Mouse (Mus musculus) heart, embryonic 11.5 days (tissue): ENCODE results near the gene Gm10837. TPM values are rescaled to one million over a fixed set of nuclear protein-coding genes. Genes with fewer than 3 reads are reported as not detected.

Experiments
- ATAC-seq: fragments of 200-750 bp; cut with Nextera tagmentation; replicated peaks from 2 replicates; pipeline ENCODE4 v1.8.0; 2017; ENCODE audit warnings: moderate library complexity; ENCODE audit not compliant: insufficient number of reproducible peaks, low FRiP score, low TSS enrichment
- H3K27ac ChIP-seq: fragments of 300-500 bp; sonication (generic); 2 replicates; pipeline ENCODE4 v1.5.1; 2014; ENCODE audit warnings: mild to moderate bottlenecking, low read depth, low read length
- H3K27me3 ChIP-seq: fragments of 300-500 bp; sonication (generic); 2 replicates; pipeline ENCODE4 v1.6.1; 2014; ENCODE audit warnings: mild to moderate bottlenecking, low read length, mixed read lengths; ENCODE audit not compliant: control insufficient read depth, insufficient read depth
- H3K36me3 ChIP-seq: fragments of 300-500 bp; sonication (generic); 2 replicates; pipeline ENCODE4 v1.6.1; 2014; ENCODE audit warnings: mild to moderate bottlenecking, low read length, moderate library complexity, mixed read lengths; ENCODE audit not compliant: control insufficient read depth, insufficient read depth
- H3K4me1 ChIP-seq: fragments of 300-500 bp; sonication (generic); 2 replicates; pipeline ENCODE4 v1.6.1; 2014; ENCODE audit warnings: low read length; ENCODE audit not compliant: control insufficient read depth, insufficient read depth
- H3K4me2 ChIP-seq: fragments of 300-500 bp; sonication (generic); 2 replicates; pipeline ENCODE4 v1.6.1; 2014; ENCODE audit warnings: mild to moderate bottlenecking, moderate library complexity
- H3K4me3 ChIP-seq: fragments of 300-500 bp; sonication (generic); 2 replicates; pipeline ENCODE4 v1.5.1; 2014; ENCODE audit warnings: low read depth, low read length
- H3K9ac ChIP-seq: fragments of 300-500 bp; sonication (generic); 2 replicates; pipeline ENCODE4 v1.6.1; 2014; ENCODE audit warnings: mild to moderate bottlenecking, low read depth, low read length, moderate library complexity
- H3K9me3 ChIP-seq: fragments of 300-500 bp; sonication (generic); replicated peaks from 2 replicates; pipeline ENCODE4 v1.6.1; 2016; ENCODE audit warnings: low read length; ENCODE audit not compliant: control insufficient read depth
- WGBS: fragments of 180-500 bp; shearing (Covaris S2); extraction: QIAGEN DNeasy Blood & Tissue Kit; methylation state at CpG from one replicate; pipeline ENCODE4 v1.1.7; 2014; ENCODE audit not compliant: insufficient replicate concordance; 5-methylcytosine and 5-hydroxymethylcytosine counted together
- polyA plus RNA-seq: library from polyadenylated mRNA; unstranded; fragments of >200 nt; fragmentation: Nextera tagmentation; extraction: Ambion mirVana; gene quantifications from 2 replicates; pipeline ENCODE4 v1.2.1, GENCODE M21; 2014

The Gm10837 gene
- polyA plus RNA-seq, 1 experiment from 2014 or later: 0.10 TPM

- H3K27me3 ChIP-seq: peaks cover 97% of the 10 kb centered on the region
- H3K27ac ChIP-seq: no peak overlapping the region
- ATAC-seq: no peak
- H3K4me3 ChIP-seq: no peak overlapping the region
- no peak overlapping the region for H3K4me2 ChIP-seq
- H3K36me3 ChIP-seq: no peaks in the 10 kb centered on the region
- no peak overlapping the region for H3K9ac ChIP-seq
- H3K4me1 ChIP-seq: peaks cover 15% of the 10 kb centered on the region
- 8% methylated on average over 2 of the region's 2 CpGs for WGBS
- no peaks in the 10 kb centered on the region for H3K9me3 ChIP-seq
Measured at GRCm38 (mm10) chr14:122480355-122480754, 10.0 kb upstream of the Gm10837 start.

DNA sequence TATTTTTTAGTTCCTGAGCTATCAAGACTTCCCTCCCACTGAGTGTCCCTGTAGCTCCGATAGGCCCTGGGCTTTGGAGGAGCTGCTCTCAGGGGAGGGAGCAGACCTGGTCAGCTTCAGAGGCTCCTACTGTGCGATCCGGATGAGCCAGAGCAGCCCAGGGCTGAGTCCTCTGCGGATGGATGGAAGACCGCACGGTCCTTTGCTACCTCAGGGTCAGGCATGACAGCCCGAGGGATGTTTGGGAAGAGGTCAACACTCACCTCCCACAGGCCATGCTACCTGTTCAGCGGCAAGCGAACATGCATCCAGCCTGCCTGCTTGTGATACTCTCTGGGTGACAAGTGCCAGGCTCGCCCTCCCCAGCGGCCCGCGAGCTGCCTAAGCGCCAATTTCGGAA lies 9.2 kb upstream of the Gm10837 start:
- Histone ChIP-seq H3K27me3 (peaks cover 97% of the 10 kb centered on the region), H3K36me3 (no peaks in the 10 kb centered on the region), H3K9me3 (no peaks in the 10 kb centered on the region), H3K4me1 (peaks cover 7% of the 10 kb centered on the region), H3K9ac (no peak overlapping the region), H3K4me3 (no peak overlapping the region), H3K4me2 (no peak overlapping the region), H3K27ac (no peak overlapping the region)
- no peak for ATAC-seq
- WGBS: 1% methylated on average over 15 of the region's 15 CpGs

GRCm38 (mm10) chr14:122482081-122483023 lies 8.0 kb upstream of the Gm10837 start:
- Histone ChIP-seq H3K9ac (no peak overlapping the region), H3K36me3 (no peaks in the 10 kb centered on the region), H3K4me3 (no peak overlapping the region), H3K27ac (no peak overlapping the region), H3K27me3 (peaks cover 94% of the 10 kb centered on the region), H3K9me3 (no peaks in the 10 kb centered on the region), H3K4me2 (no peak overlapping the region), H3K4me1 (peaks cover 5% of the 10 kb centered on the region; the same call in 1 of the 2 replicates)
- no peak for ATAC-seq
- WGBS: 1% methylated on average over 37 of the region's 38 CpGs

DNA sequence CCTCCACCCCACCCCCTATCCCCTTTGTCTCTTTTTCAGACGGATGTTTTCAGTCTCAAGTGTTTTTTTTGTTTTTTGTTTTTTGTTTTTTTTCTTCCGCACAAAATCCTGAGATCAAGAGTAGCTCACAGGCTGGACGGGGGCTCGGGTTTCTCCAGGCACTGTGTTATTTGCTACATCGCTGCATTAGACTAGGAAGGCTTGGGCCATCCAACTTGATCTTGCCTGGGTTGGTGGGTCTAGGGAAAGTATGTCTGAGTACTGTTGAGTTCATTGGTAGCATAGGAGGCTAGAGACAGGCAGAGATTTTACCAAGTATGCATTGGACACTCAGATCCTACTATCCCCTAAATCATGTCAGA lies 7.4 kb upstream of the Gm10837 start:
- 6% methylated on average over 5 of the region's 5 CpGs for WGBS

DNA sequence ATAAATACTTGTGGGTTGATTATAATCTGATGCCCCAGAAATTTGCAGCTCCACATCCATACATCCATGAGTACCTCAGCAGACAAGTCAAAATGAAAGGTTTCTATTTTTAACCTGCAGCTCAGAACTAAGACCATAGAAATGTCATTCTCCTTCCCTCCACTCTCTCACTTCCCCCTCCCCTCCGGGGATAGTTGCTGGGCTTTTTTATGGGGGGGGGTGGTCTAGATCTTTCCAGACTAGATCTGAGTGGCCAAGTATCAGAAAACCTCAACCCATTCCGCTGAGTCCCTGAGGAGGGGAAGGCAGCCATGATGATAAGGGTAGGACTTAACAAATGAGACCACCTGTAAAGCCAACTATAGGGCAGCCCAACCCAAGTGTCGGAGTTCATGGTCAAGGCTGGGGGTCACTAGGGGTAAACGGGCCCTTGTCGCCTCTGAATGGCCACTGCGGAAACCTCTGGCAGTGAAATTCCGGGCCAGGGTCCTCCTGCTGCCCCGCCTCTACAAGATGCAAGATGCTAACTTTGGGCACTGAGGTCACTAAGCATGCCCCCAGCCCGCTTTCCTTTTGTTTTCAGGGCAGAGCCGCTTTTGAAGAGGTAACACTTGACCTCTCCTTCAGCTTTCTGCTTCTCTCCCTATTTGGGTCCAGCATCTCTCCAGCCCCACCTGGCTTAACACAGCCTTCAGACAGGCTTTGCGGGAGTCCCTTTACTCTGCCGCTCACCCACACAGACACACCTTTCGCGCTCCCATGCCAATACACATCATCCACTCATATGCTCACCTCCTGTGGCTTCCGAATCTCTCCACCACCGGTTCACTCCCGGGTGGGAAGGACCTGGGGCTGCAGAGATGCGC lies 6.6 kb upstream of the Gm10837 start:
- 3% methylated on average over 18 of the region's 18 CpGs for WGBS
- Histone ChIP-seq H3K36me3 (no peaks in the 10 kb centered on the region), H3K9ac (no peak overlapping the region), H3K4me2 (no peak overlapping the region), H3K4me3 (no peak overlapping the region), H3K4me1 (peaks cover 2% of the 10 kb centered on the region; the same call in 1 of the 2 replicates), H3K9me3 (no peaks in the 10 kb centered on the region), H3K27me3 (peaks cover 84% of the 10 kb centered on the region), H3K27ac (no peak overlapping the region)
- ATAC-seq: no peak

More for the DNA sequence above, 7.4 kb upstream of the Gm10837 start:
- H3K9me3 ChIP-seq: no peaks in the 10 kb centered on the region
- no peak overlapping the region for H3K27ac ChIP-seq
- no peaks in the 10 kb centered on the region for H3K36me3 ChIP-seq
- no peak overlapping the region for H3K9ac ChIP-seq
- H3K4me1 ChIP-seq: peaks cover 5% of the 10 kb centered on the region; the same call in 1 of the 2 replicates
- ATAC-seq: no peak
- H3K27me3 ChIP-seq: peaks cover 91% of the 10 kb centered on the region
- H3K4me3 ChIP-seq: no peak overlapping the region
- no peak overlapping the region for H3K4me2 ChIP-seq

GRCm38 (mm10) chr14:122484458-122484843 lies 5.9 kb upstream of the Gm10837 start:
- no peak for ATAC-seq
- no peak overlapping the region for H3K27ac ChIP-seq
- 3% methylated on average over 4 of the region's 4 CpGs for WGBS

DNA sequence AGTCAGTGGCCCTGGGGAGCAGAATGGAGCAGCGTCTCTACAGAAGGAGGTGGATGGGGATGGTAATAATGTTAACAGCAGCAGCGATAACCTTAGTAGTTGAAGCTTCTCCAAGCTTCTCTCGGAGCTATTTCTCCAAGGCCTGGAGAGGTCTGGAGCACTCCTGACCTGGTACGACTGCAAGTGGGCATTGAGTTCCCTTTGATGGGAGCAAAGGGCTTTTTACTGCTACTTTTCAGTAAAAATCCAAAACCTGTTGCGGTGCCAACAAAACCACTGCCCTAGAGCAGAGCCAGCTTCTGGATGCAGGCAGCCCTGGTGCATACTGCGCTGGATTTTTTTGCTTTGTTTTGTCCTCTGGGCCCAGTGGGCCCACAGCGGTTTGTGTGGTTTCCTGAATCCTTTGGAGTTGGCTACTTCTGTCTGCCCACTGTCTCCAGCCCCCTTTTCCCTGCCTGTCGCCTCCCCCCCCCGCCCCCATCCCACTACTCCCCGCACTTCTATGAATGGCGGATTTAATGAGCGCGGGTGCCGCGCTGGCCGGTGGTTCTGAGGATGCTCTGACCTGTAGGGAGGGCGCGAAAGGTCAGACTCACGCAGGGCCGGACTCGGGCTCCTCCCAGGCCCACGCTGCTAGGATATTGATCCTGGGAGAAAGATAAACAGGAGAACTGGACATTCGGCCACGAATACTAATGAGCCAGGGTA lies 5.4 kb upstream of the Gm10837 start:
- Histone ChIP-seq H3K4me1 (no peaks in the 10 kb centered on the region), H3K4me2 (no peak overlapping the region), H3K9ac (no peak overlapping the region), H3K27ac (no peak overlapping the region), H3K36me3 (no peaks in the 10 kb centered on the region), H3K4me3 (no peak overlapping the region), H3K9me3 (no peaks in the 10 kb centered on the region), H3K27me3 (peaks cover 83% of the 10 kb centered on the region)
- no peak for ATAC-seq
- under 1% methylated on average over 24 of the region's 24 CpGs for WGBS

More at GRCm38 (mm10) chr14:122484458-122484843, 5.9 kb upstream of the Gm10837 start:
- peaks cover 85% of the 10 kb centered on the region for H3K27me3 ChIP-seq
- no peak overlapping the region for H3K4me2 ChIP-seq
- H3K36me3 ChIP-seq: no peaks in the 10 kb centered on the region
- no peaks in the 10 kb centered on the region for H3K4me1 ChIP-seq
- H3K9ac ChIP-seq: no peak overlapping the region
- H3K4me3 ChIP-seq: no peak overlapping the region
- H3K9me3 ChIP-seq: no peaks in the 10 kb centered on the region

GRCm38 (mm10) chr14:122485635-122486181 lies 4.7 kb upstream of the Gm10837 start:
- Histone ChIP-seq H3K4me2 (no peak overlapping the region), H3K27ac (no peak overlapping the region), H3K27me3 (peaks cover 81% of the 10 kb centered on the region), H3K36me3 (no peaks in the 10 kb centered on the region), H3K9me3 (no peaks in the 10 kb centered on the region), H3K9ac (no peak overlapping the region), H3K4me3 (no peak overlapping the region), H3K4me1 (peaks cover 2% of the 10 kb centered on the region; the same call in 1 of the 2 replicates)
- WGBS: 3% methylated on average over 12 of the region's 12 CpGs
- ATAC-seq: no peak
